Mouse (Mus musculus) heart, adult 8-10 months (tissue): ENCODE measurements around the gene Vmn1r32. TPM values are rescaled to one million over a fixed set of nuclear protein-coding genes. Genes with fewer than 3 reads are reported as not detected.

Experiments used
- DNase-seq: peaks from one replicate; pipeline ENCODE4 v3.0.0; 2022; ENCODE audit warnings: low spot score
- total RNA-seq, 4 experiments: library from RNA; stranded (reverse); gene quantifications; 2 replicates each; pipeline ENCODE4 v1.2.4; 2022

Gene Vmn1r32
- total RNA-seq: not detected

DNA sequence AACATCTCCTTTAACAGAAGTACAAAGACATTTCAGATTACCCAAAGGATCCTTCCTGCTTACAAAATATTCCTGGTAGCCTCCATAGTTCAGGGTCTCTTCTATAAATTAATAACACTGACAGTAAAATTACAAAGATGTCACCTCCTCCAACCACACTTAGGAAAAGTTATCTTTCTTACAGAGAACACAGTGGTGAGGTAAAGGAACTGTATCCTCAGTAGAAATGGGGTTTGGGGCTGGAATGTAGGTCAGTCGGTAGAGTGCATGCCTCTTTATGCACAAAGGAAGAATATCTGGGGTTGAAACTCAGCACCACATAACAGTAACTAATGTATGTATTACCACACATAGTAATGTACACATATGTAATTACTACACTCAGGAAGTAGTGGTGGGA lies at the start of gene Vmn1r32:
Gene Vmn1r32 (minus strand): TSS at position 101 of the 400 bp plus-strand sequence.
- DNase-seq: no peak

DNA sequence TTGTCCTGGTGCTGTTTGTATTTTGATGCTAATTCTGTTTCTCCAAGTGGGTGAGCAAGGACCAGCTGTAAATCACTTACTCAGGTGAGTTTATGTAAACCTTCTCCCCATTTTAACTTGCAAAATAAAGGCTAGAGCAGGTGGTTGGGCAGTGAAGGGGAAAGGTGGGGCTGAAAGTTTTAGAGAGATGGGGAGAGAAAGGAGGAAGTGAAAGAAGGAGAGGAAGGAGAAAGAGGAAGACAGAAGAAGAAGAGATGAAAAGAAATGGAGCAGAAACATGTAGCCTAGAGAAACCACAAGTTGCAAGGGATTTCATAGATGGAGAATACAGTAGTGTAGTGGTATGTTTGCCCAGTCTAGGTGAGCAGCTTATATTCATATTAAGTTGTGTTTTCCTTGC lies 35.9 kb upstream of the Vmn1r32 start:
- no peak for DNase-seq

GRCm38 (mm10) chr6:66535966-66536365 lies 23.9 kb downstream of the Vmn1r32 start:
- DNase-seq: no peak

GRCm38 (mm10) chr6:66535028-66535862 lies 24.7 kb downstream of the Vmn1r32 start, which contains the start of gene Mad2l1:
TSS of gene Mad2l1 (plus strand) at chr6:66535390.
- DNase-seq: peak; percentile 98

DNA sequence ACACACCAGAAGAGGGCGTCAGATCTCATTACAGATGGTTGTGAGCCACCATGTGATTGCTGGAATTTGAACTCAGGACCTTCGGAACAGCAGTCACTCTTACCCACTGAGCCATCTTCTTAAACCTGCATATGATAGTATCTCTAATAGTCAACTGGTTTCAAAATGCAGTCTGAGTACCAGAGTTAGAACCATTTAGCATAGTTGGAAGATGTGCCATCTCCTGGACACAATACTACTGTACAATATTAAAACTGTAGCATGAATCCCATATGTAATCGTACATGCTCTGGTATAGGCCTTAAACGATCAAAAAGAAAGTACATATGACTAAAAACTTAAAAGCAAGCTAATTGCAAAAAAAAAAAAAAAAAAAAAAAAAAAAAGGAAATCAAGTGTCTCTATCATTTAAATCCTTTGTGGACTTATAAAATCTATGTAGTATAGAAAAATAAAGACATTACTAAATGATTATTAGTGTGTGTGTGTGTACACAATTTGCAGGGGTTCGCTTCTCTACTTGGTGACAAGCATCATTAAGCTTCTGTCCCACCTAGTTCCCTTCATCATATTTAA lies 25.4 kb downstream of the Vmn1r32 start:
- DNase-seq: no peak

- peak; percentile 51 for DNase-seq
Observed at GRCm38 (mm10) chr6:66533241-66533640, 26.7 kb downstream of the Vmn1r32 start.

- DNase-seq: no peak
Observed at GRCm38 (mm10) chr6:66528386-66528785, 31.5 kb downstream of the Vmn1r32 start.

- DNase-seq: no peak
Observed at GRCm38 (mm10) chr6:66516368-66516767, 43.5 kb downstream of the Vmn1r32 start.

Other genes with a start within 250 kb of the Vmn1r32 start
- gene Mad2l1, start 24.7 kb downstream of the Vmn1r32 start, total RNA-seq: 1 to 10 TPM; 2.7 to 3.6 (median 3.0) TPM
- not detected for gene Vmn1r33, start 58.2 kb upstream of the Vmn1r32 start, total RNA-seq
- not detected for gene Vmn1r34, start 83.8 kb upstream of the Vmn1r32 start, total RNA-seq
- not detected for gene Vmn1r35, start 125.8 kb upstream of the Vmn1r32 start, total RNA-seq
- not detected for gene Vmn1r36, start 159.1 kb upstream of the Vmn1r32 start, total RNA-seq
- not detected for gene Vmn1r37, start 169.3 kb upstream of the Vmn1r32 start, total RNA-seq
- gene Vmn1r38, start 222.5 kb upstream of the Vmn1r32 start, total RNA-seq: not detected